Mouse (Mus musculus): ENCODE measurements around the gene Kif17.

Gene Kif17

GRCm38 (mm10) chr4:138333135-138333534 is 82.9 kb downstream of the Kif17 start:
- Histone ChIP-seq H3K27me3 (ENCODE audit: control insufficient read depth, insufficient read depth, low read length, poor library complexity, severe bottlenecking) (no peaks in the 10 kb centered on the region), H3K36me3 (ENCODE audit: control insufficient read depth, insufficient read depth, low read length, poor library complexity, severe bottlenecking) (no peaks in the 10 kb centered on the region)
- no peak for DNase-seq (ENCODE audit: low read depth, low spot score)

DNA sequence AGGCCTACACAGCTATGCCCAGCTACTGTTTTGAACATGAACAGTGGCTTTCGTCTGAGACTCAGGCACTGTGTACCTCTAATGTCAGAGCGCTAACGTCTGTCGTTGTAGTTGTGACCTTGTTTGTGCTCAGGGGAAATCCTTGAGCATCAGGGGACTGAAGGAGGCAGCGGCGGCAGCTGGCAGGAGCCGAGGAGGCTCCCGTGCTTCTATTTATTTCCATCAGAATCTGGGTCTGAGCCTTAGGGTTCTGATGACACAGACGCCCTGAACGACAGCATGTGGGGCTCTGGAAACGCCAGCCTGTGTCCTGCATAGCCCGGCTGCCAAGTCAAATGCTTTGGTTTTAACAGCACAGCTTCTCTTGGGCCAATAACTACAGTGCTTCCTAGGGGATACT is 84.8 kb downstream of the Kif17 start:
- Histone ChIP-seq H3K27me3 (ENCODE audit: control insufficient read depth, insufficient read depth, low read length, poor library complexity, severe bottlenecking) (no peaks in the 10 kb centered on the region), H3K36me3 (ENCODE audit: control insufficient read depth, insufficient read depth, low read length, poor library complexity, severe bottlenecking) (no peaks in the 10 kb centered on the region)
- no peak for DNase-seq (ENCODE audit: low read depth, low spot score)

GRCm38 (mm10) chr4:138335648-138336047 is 85.4 kb downstream of the Kif17 start:
- no peak for DNase-seq (ENCODE audit: low read depth, low spot score)
- no peaks in the 10 kb centered on the region for H3K36me3 ChIP-seq (ENCODE audit: control insufficient read depth, insufficient read depth, low read length, poor library complexity, severe bottlenecking)
- no peaks in the 10 kb centered on the region for H3K27me3 ChIP-seq (ENCODE audit: control insufficient read depth, insufficient read depth, low read length, poor library complexity, severe bottlenecking)

DNA sequence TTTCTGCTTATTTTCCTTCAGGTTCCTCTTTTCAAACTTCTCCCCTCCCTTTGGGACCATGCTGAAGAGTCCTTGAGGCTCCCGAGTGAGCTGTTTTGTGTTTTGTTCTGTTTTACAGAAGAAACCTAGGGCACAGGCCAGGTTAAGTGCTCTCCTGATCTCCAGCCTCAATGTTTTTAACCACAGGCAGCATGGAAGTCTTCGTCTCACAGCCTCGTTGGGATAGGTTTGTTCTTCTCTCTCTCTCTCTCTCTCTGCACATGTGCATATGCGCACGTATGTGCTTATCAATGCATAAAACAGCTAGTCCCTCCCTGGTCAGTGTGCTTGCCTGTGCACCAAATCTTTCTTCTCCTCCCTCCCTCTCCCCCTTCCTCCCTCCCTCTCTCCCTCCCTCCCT is 86.6 kb downstream of the Kif17 start:
- no peaks in the 10 kb centered on the region for H3K36me3 ChIP-seq (ENCODE audit: control insufficient read depth, insufficient read depth, low read length, poor library complexity, severe bottlenecking)
- DNase-seq (ENCODE audit: low read depth, low spot score), result no peak
- H3K27me3 ChIP-seq (ENCODE audit: control insufficient read depth, insufficient read depth, low read length, poor library complexity, severe bottlenecking), result no peaks in the 10 kb centered on the region

DNA sequence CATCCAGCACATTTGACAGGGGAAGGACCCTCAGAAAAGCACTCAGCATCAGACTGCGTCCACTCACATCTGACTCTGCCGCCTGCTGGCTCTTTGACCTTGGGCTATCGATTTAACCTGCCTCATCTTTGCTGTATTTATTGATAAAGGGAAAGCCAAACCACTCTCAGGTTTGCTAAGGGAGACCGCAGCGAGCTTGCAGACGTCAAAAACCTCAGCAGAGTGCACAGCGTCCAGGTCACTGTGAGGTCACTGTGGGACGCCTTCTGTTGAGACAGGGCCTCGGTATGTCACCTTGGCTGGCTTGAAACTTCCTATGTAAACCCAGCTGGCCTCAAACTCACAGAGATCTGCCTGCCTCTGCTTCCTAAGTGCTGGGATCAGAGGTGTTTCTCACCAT is 87.1 kb downstream of the Kif17 start:
- no peak for DNase-seq (ENCODE audit: low read depth, low spot score)
- H3K27me3 ChIP-seq (ENCODE audit: control insufficient read depth, insufficient read depth, low read length, poor library complexity, severe bottlenecking), result no peaks in the 10 kb centered on the region
- no peaks in the 10 kb centered on the region for H3K36me3 ChIP-seq (ENCODE audit: control insufficient read depth, insufficient read depth, low read length, poor library complexity, severe bottlenecking)

DNA sequence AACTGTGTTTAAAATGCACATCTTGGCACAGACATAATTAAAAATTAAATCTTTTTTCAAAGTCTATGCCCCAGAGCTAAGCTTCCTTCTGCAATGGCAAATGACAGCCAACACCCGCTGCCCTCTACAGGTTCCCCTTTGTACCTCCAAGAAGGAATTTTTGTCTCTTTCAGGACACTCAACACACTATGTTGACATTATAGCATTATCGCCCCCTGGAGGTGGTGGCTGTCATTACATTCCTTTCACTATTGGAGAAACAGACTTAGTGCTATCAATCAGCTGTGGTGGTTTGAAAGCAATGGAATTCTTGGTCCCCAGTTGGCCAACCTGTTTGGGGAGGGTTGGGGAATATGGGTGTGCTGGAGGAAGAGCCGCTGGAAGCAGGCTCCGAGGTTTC is 89.7 kb downstream of the Kif17 start:
- peak; percentile 47 for DNase-seq (ENCODE audit: low read depth, low spot score)

GRCm38 (mm10) chr4:138341393-138341792 is 91.2 kb downstream of the Kif17 start:
- no peaks in the 10 kb centered on the region for H3K27me3 ChIP-seq (ENCODE audit: control insufficient read depth, insufficient read depth, low read length, poor library complexity, severe bottlenecking)

More for the DNA sequence above, 89.7 kb downstream of the Kif17 start:
- H3K36me3 ChIP-seq (ENCODE audit: control insufficient read depth, insufficient read depth, low read length, poor library complexity, severe bottlenecking), result no peaks in the 10 kb centered on the region
- H3K27me3 ChIP-seq (ENCODE audit: control insufficient read depth, insufficient read depth, low read length, poor library complexity, severe bottlenecking), result no peaks in the 10 kb centered on the region

DNA sequence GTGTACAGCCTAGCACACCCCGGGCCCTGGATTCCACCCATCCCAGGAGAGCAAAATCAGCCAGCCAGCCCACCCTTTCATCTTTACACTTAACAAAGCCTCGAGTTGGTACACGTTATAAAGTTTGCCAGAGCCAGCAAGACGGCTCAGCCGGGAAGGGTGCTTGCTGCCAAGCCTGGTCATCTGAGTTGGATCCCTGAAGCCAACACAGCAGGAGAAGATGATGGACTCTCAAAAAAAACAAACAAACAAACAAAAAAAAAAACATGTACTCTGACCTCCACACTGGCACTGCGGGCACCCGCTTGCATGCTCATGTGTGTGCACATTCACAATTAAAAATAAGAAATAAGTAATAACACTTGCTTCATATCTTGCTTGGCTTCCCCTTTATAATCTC is 91.8 kb downstream of the Kif17 start:
- Histone ChIP-seq H3K27me3 (ENCODE audit: control insufficient read depth, insufficient read depth, low read length, poor library complexity, severe bottlenecking) (no peaks in the 10 kb centered on the region), H3K36me3 (ENCODE audit: control insufficient read depth, insufficient read depth, low read length, poor library complexity, severe bottlenecking) (no peaks in the 10 kb centered on the region)
- DNase-seq (ENCODE audit: low read depth, low spot score), result no peak

More at GRCm38 (mm10) chr4:138341393-138341792, 91.2 kb downstream of the Kif17 start:
- H3K36me3 ChIP-seq (ENCODE audit: control insufficient read depth, insufficient read depth, low read length, poor library complexity, severe bottlenecking), result no peaks in the 10 kb centered on the region
- no peak for DNase-seq (ENCODE audit: low read depth, low spot score)

GRCm38 (mm10) chr4:138342778-138343177 is 92.5 kb downstream of the Kif17 start:
- H3K27me3 ChIP-seq (ENCODE audit: control insufficient read depth, insufficient read depth, low read length, poor library complexity, severe bottlenecking), result no peaks in the 10 kb centered on the region
- DNase-seq (ENCODE audit: low read depth, low spot score), result no peak
- H3K36me3 ChIP-seq (ENCODE audit: control insufficient read depth, insufficient read depth, low read length, poor library complexity, severe bottlenecking), result no peaks in the 10 kb centered on the region

DNA sequence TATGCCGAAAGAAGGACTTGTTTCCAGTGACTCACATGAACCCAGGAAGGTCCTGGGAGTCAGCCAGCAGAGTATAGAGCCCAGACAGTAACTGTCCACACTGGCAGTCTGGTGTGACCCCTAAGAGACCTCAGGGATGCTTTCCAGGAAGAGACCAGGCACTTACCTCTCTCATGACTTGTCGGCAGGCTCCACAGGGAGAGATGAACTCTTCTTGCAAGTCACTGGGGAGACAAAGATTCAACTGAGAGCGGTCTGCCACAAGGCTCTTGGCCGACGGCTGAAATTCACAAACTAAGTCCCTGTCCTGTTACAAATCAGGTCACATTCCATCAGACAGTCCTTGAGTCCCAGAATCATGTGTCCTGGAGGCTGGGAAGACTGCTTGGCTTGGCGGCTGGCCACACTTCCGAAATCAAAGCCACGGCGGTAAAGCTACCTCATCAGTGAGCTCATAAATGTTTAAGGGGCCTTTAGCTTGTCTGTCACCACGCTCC is 93.2 kb downstream of the Kif17 start:
- no peaks in the 10 kb centered on the region for H3K36me3 ChIP-seq (ENCODE audit: control insufficient read depth, insufficient read depth, low read length, poor library complexity, severe bottlenecking)
- DNase-seq (ENCODE audit: low read depth, low spot score), result no peak
- H3K27me3 ChIP-seq (ENCODE audit: control insufficient read depth, insufficient read depth, low read length, poor library complexity, severe bottlenecking), result no peaks in the 10 kb centered on the region

GRCm38 (mm10) chr4:138344891-138345545 is 94.8 kb downstream of the Kif17 start:
- Histone ChIP-seq H3K27me3 (ENCODE audit: control insufficient read depth, insufficient read depth, low read length, poor library complexity, severe bottlenecking) (no peaks in the 10 kb centered on the region), H3K36me3 (ENCODE audit: control insufficient read depth, insufficient read depth, low read length, poor library complexity, severe bottlenecking) (no peaks in the 10 kb centered on the region)
- no peak for DNase-seq (ENCODE audit: low read depth, low spot score)

- H3K36me3 ChIP-seq (ENCODE audit: control insufficient read depth, insufficient read depth, low read length, poor library complexity, severe bottlenecking), result no peaks in the 10 kb centered on the region
- no peak for DNase-seq (ENCODE audit: low read depth, low spot score)
- H3K27me3 ChIP-seq (ENCODE audit: control insufficient read depth, insufficient read depth, low read length, poor library complexity, severe bottlenecking), result no peaks in the 10 kb centered on the region
These were observed 97.0 kb downstream of the Kif17 start for GRCm38 (mm10) chr4:138347280-138347679.

GRCm38 (mm10) chr4:138348716-138349115 is 98.5 kb downstream of the Kif17 start:
- no peak for DNase-seq (ENCODE audit: low read depth, low spot score)
- H3K27me3 ChIP-seq (ENCODE audit: control insufficient read depth, insufficient read depth, low read length, poor library complexity, severe bottlenecking), result no peaks in the 10 kb centered on the region
- H3K36me3 ChIP-seq (ENCODE audit: control insufficient read depth, insufficient read depth, low read length, poor library complexity, severe bottlenecking), result no peaks in the 10 kb centered on the region

Measured in splenic B cell, adult 2 months (primary cell).